Mouse (Mus musculus): Measurements from ENCODE around the gene Pum2. TPM values are rescaled to one million over a fixed set of nuclear protein-coding genes. Genes with fewer than 3 reads are reported as not detected.

The Pum2 gene
- polyA plus RNA-seq, 1 experiment from 2014 or later = 22.6 TPM

GRCm38 (mm10) chr12:8793410-8794051, 119.6 kb downstream of the Pum2 start:
- Histone ChIP-seq H3K4me2 (replicated peaks; ENCODE audit: low read depth) (no peak overlapping the region), H3K27ac (replicated peaks) (no peak overlapping the region), H3K27me3 (ENCODE audit: control insufficient read depth, insufficient read depth, low read length) (no peaks in the 10 kb centered on the region), H3K4me3 (ENCODE audit: low read depth, low read length) (no peak overlapping the region), H3K9ac (ENCODE audit: low read length) (no peak overlapping the region), H3K9me3 (ENCODE audit: control insufficient read depth, low read length) (no peaks in the 10 kb centered on the region), H3K36me3 (ENCODE audit: control insufficient read depth, insufficient read depth, low read length) (peaks cover 16% of the 10 kb centered on the region), H3K4me1 (replicated peaks; ENCODE audit: control insufficient read depth, insufficient read depth) (no peaks in the 10 kb centered on the region; the same call in 1 of the 2 replicates)
- 83% methylated on average over 2 of the region's 2 CpGs for WGBS
- no peak for DNase-seq (ENCODE audit: low spot score)
- TF ChIP-seq EP300 (optimal IDR thresholded peaks at IDR 0.05) (no peak), CTCF (IDR thresholded peaks at IDR 0.05; ENCODE audit: low read depth) (no peak)
- no peak for ATAC-seq (ENCODE audit: low FRiP score, low TSS enrichment)

- TF ChIP-seq EP300 (optimal IDR thresholded peaks at IDR 0.05) (no peak), CTCF (IDR thresholded peaks at IDR 0.05; ENCODE audit: low read depth) (no peak)
- DNase-seq (ENCODE audit: low spot score) (no peak), ATAC-seq (ENCODE audit: low FRiP score, low TSS enrichment) (peak; percentile 41)
- no peaks in the 10 kb centered on the region for H3K36me3 ChIP-seq (ENCODE audit: control insufficient read depth, insufficient read depth, low read length)
- no peak overlapping the region for H3K9ac ChIP-seq (ENCODE audit: low read length)
- H3K27me3 ChIP-seq (ENCODE audit: control insufficient read depth, insufficient read depth, low read length) = no peaks in the 10 kb centered on the region
- H3K4me3 ChIP-seq (ENCODE audit: low read depth, low read length) = no peak overlapping the region
- H3K4me1 ChIP-seq (replicated peaks; ENCODE audit: control insufficient read depth, insufficient read depth) = peaks cover 6% of the 10 kb centered on the region
- no peaks in the 10 kb centered on the region for H3K9me3 ChIP-seq (ENCODE audit: control insufficient read depth, low read length)
- H3K27ac ChIP-seq (replicated peaks) = peak overlapping the region; percentile 92
- 56% methylated on average over 7 of the region's 7 CpGs for WGBS
- no peak overlapping the region for H3K4me2 ChIP-seq (replicated peaks; ENCODE audit: low read depth)
Observed at GRCm38 (mm10) chr12:8797936-8798335, 124.0 kb downstream of the Pum2 start.

- TF ChIP-seq CTCF (IDR thresholded peaks at IDR 0.05; ENCODE audit: low read depth) (no peak), EP300 (optimal IDR thresholded peaks at IDR 0.05) (no peak)
- Histone ChIP-seq H3K4me3 (ENCODE audit: low read depth, low read length) (no peak overlapping the region), H3K4me2 (replicated peaks; ENCODE audit: low read depth) (no peak overlapping the region), H3K9me3 (ENCODE audit: control insufficient read depth, low read length) (no peaks in the 10 kb centered on the region), H3K36me3 (ENCODE audit: control insufficient read depth, insufficient read depth, low read length) (no peaks in the 10 kb centered on the region), H3K9ac (ENCODE audit: low read length) (no peak overlapping the region), H3K27ac (replicated peaks) (peak overlapping the region; percentile 92), H3K27me3 (ENCODE audit: control insufficient read depth, insufficient read depth, low read length) (no peaks in the 10 kb centered on the region), H3K4me1 (replicated peaks; ENCODE audit: control insufficient read depth, insufficient read depth) (peaks cover 6% of the 10 kb centered on the region)
- DNase-seq (ENCODE audit: low spot score) = peak; percentile 69
- ATAC-seq (ENCODE audit: low FRiP score, low TSS enrichment) = peak; percentile 77
- WGBS = 15% methylated on average over 9 of the region's 9 CpGs
Observed at GRCm38 (mm10) chr12:8798486-8799020, 124.6 kb downstream of the Pum2 start.

Other genes with a start within 250 kb of the Pum2 start
- gene Rhob, start 174.1 kb upstream of the Pum2 start, polyA plus RNA-seq (2015; fragmentation: Nextera tagmentation; extraction: Ambion mirVana) = 32.9 and 39.5 TPM in 2 replicates
- not detected in 2 replicates for gene Slc7a15, start 75.1 kb upstream of the Pum2 start, polyA plus RNA-seq (2015; fragmentation: Nextera tagmentation; extraction: Ambion mirVana)
- 175 and 194 TPM in 2 replicates for gene Sdc1, start 97.2 kb downstream of the Pum2 start, polyA plus RNA-seq (2015; fragmentation: Nextera tagmentation; extraction: Ambion mirVana)
- gene Laptm4a, start 247.5 kb downstream of the Pum2 start, polyA plus RNA-seq (2015; fragmentation: Nextera tagmentation; extraction: Ambion mirVana) = 299 and 327 TPM in 2 replicates